Mouse (Mus musculus): ENCODE data around the gene 3100002H09Rik.

The 3100002H09Rik gene

DNA sequence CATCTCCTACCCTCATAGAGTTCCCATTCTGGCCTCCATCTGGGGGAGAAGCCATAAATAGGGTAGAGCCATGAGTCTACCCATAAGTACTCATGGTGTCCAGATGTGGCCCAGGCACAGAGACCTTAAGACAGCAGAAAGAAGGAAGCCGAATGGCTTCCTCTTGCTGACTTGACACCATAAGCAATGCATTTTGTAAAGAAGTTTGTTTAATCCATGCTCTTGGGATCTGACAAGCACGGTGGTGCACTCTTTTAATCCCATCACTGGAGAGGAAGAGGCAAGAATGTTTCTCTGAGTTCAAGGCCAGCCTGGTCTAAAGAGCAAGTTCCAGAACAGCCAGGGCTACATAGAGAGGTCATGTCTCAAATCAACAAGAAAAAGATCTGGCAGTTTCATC lies at the start of gene 3100002H09Rik:
3100002H09Rik (minus strand) TSS at position 101 of the 400 bp plus-strand sequence.
- DNase-seq (ENCODE audit: low read depth in 1 of 2, low spot score in 2 of 2) = no peak

DNA sequence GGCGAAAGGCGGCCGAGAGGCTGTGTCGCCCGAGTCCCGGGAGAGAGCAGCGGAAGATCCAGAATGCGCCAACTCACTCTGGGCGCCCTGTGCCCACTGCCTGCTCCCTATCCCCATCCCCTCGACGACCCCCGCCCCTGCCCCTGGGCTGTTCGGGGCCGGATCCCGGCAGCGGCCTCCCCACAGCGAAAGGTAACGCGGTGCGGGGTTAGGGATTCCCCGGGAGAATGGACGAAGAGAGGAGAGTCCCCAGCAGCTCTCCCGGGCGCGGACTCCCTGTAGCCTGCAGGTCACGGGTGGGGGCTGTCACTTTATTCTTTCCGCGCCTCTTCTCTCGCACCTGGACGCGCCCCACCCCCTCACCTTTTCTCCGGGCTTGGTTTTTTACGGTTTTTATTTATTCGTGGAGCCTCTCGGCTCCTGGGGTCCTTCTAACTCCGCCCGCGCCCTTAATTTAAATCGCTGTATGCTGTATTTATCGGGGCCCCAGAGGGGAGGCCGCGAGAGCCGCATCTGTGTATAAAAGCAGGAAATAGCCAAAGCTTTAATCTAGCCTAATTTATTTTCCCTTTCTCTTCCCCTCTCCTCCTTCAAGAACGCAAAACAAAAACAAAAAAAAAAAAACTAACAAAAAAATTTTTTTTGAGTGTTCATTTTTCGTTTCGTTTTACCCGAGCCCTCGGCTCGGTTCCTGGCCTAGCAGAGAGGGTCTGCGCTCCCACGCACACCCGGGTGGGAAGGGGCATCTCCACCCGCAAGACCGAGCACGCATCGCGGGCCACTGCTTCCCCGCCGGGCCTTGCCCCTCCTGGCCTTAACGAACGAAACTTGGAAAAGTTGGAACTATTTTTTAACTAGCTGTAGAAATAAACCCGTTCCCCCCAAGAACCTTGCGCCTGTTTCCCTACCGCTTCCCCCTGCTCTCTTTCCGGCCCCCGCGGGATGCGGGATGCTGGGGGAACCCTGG lies 48.9 kb upstream of the 3100002H09Rik start:
- no peak for DNase-seq (ENCODE audit: low read depth in 1 of 2, low spot score in 2 of 2)

DNA sequence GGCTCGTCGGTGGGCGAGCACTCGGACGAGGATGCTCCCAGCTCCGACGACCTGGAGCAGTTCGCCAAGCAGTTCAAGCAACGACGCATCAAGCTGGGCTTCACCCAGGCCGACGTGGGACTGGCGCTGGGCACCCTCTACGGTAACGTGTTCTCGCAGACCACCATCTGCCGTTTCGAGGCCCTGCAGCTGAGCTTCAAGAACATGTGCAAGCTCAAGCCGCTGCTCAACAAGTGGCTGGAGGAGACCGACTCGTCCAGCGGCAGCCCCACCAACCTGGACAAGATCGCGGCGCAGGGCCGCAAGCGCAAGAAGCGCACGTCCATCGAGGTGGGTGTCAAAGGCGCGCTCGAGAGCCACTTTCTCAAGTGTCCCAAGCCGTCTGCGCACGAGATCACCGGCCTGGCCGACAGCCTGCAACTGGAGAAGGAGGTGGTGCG lies 47.8 kb upstream of the 3100002H09Rik start:
- DNase-seq (ENCODE audit: low read depth in 1 of 2, low spot score in 2 of 2) = no peak

DNA sequence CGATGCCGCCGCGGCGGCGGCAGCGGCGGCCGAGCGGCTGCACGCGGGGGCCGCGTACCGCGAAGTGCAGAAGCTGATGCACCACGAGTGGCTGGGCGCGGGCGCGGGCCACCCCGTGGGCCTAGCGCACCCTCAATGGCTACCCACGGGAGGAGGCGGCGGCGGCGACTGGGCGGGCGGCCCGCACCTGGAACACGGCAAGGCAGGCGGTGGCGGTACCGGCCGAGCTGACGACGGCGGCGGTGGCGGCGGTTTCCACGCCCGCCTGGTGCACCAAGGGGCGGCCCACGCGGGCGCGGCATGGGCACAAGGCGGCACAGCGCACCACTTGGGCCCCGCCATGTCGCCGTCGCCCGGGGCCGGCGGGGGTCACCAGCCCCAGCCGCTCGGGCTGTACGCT lies 47.2 kb upstream of the 3100002H09Rik start:
- DNase-seq (ENCODE audit: low read depth in 1 of 2, low spot score in 2 of 2) = no peak

DNA sequence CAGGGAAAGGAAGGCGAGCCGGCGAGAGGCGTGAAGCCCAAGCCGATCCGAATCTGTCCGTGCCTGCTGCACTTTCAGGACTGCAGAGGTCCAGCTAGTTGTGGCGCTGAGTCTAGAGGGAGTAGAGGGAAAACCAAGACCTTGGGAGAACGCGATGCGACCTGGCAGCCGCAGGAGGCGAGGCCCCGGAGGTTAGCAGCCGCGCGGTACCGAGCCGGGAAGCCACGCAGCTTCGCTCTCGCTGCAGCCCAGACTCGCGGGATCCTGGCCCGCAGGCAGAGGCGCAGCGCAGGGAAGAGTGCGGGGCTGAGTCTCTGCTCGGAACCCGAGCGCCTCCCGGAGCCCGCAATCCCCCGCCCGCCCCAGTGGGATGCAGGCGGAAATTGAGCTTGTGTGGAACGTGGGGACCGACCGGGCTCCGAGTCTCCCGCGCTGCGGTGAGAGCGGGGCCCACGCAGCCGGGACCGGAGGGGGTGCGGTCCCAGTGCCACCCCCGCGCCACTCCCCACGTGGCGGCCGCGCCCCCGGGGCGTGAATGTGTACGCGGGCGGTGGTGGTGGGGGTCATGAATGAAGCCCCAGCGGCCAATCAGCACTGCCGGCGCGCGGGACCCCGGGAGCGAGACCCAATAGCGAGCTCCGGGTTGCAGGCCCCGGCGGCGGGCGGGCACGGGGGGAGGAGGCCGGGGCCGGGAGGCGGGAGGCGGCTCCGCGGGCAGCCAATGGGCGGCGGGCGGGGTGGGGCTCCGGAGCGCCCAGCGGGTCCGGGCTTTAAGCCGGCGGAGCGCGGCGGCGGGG lies 46.4 kb upstream of the 3100002H09Rik start:
- DNase-seq (ENCODE audit: low read depth in 1 of 2, low spot score in 2 of 2) = no peak

DNA sequence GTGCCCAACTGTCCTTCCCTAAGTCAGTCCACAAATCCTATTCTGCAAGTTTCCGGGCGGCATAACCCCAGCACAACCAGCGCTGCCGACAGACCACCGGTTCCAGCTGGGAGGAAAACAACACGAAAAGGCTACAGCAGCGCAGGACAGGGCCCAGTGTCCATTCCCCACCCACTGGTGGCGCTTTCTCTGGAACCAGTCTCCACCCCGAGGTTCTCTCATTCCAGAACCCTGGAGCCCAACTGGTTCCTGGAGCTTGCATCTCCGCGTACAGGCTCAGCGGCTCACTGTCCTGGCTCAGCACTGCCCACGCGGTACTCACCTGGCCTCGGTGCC lies 45.9 kb upstream of the 3100002H09Rik start, which contains the start of gene Pou3f1:
Pou3f1 (plus strand) TSS at position 290 of the 336 bp plus-strand sequence.
- no peak for DNase-seq (ENCODE audit: low read depth in 1 of 2, low spot score in 2 of 2)

DNA sequence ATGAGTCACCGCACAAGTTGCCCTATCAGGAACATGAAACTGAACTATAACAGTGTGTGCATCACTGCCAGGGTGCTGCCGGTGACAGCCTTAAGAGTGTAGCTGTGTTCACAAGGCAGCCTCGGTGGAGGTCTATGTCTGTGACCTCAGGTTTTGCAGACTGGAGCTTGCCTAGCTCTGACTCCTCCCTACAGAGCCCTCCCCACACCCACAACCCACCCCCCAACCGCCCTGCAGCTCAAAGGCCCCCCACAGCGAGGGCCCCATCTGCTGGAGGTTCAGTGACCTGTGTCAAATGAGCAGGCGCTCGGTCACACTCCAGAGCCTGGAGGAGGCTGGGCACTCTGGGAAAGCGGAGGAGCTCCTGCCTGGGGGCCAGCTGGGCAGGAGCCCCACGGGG lies 42.3 kb upstream of the 3100002H09Rik start:
- no peak for DNase-seq (ENCODE audit: low read depth in 1 of 2, low spot score in 2 of 2)

DNA sequence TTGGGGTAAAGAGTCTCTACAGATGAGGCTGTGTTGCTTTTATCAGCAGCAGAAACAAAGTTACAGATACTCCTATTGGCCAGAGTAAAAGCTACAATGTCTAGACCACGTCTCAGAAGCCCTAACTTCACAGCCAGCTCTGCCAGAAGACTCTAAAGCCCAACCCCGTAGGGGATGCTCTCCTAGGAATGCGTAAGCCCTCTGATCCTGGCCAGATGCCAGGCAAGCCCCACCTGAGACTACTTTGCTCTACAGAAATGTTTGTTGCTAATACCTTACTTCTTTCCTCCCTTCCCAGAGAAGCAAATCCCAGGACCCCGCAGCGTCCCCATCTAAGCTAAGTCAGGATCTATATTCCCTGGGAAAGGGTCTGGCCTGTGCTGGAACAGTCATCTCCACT lies 37.3 kb upstream of the 3100002H09Rik start:
- no peak for DNase-seq (ENCODE audit: low read depth in 1 of 2, low spot score in 2 of 2)

DNA sequence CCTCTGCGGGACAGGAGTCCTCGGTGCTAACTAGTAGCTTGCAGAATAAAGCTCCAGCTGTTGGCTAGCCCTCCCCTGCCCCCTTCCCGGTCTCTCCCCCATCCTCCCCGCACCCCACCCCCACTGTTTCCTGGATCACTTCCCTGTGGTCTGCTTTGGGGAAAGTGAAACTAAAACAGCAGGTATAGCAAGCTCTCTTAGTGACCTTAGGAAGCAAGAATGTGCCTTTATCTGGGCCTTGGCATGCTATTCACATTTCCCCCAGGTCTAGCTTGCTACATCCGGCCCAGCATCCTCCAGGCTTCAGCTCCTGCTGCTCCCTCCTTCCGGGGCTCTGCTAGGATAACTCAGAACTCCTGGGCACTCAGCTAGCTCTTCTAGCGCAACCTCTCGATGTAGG lies 36.0 kb upstream of the 3100002H09Rik start:
- no peak for DNase-seq (ENCODE audit: low read depth in 1 of 2, low spot score in 2 of 2)

DNA sequence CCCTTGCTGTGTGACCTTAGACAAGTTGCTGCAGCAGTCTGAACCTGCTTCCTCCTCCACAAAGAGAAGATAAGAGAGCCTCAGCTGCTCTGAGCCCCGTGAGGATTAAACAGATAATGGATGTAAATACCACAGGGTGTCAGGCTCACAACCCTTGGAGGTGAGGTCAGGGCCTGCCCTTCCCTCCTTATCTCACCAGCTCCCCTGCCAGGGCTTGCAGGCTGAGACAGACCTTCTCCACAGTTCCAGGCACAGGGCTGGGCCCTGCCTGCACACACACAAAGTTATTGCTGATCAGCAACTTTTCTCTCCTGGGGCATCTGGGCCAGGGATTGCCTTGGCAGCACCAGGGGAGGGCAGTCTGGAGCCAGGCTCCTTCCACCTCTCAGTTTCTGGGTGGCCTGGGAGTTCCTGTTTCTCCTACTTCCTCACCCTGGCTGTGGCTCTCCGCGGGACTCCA lies 34.4 kb upstream of the 3100002H09Rik start:
- peak; percentile 10 to 24 for DNase-seq (ENCODE audit: low read depth in 1 of 2, low spot score in 2 of 2)

DNA sequence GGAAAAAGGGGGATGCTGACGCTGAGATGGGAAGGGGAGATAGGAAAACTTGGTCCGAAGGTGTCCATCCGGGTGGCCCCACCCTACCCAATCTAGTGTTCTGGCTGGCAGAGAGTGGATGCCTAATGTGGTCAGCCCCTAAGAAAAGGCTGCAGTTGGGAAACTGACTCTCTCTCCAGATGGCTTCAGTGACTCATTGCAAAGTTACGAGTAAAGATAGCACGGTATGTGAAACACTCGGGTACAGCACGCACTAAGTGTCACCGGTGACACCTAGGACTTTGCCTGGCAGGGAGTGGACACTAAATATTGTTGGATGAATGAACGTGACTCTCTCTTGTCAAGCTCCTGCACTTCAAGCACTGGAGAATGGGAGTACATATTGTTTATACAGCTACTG lies 33.3 kb upstream of the 3100002H09Rik start:
- no peak for DNase-seq (ENCODE audit: low read depth in 1 of 2, low spot score in 2 of 2)

DNA sequence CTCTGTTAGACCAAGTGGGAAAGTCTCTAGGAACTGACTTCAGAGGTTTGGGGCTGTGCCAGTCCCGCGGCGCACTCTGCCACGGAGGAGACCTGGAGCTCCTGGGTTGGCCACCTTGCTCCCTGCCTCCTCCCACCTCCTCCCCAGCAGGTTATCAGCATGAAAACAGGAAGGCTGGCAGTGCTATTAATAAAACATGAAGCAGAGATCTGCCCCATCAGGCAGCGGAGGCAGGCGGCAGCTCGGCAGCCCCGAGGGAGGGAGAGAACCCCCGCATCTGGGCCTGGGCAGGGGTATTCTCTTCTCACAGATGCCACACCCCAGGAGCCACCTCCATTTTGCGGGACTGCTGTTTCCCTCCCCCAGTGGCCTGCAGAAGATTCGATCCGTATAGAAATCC lies 29.1 kb upstream of the 3100002H09Rik start:
- no peak for DNase-seq (ENCODE audit: low read depth in 1 of 2, low spot score in 2 of 2)

DNA sequence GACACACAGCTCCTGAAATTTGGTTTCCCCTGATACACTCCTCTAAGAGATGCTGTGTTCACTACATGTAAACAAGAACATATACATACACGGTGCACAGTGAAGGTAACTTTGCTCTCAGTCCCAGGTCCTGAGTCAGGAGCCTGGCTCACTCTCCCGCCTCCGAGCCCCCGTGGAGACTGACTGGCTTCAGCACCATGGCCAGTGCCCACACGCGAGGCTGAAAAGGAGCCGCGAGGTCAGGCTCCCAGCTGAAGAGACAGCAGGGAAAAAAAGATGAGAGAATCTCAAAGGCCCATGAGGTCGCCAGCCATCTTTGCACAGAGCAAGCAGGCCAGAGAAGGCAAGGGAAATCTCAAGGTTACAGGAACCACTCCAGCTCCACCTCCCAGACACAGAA lies 22.7 kb upstream of the 3100002H09Rik start:
- no peak for DNase-seq (ENCODE audit: low read depth in 1 of 2, low spot score in 2 of 2)

DNA sequence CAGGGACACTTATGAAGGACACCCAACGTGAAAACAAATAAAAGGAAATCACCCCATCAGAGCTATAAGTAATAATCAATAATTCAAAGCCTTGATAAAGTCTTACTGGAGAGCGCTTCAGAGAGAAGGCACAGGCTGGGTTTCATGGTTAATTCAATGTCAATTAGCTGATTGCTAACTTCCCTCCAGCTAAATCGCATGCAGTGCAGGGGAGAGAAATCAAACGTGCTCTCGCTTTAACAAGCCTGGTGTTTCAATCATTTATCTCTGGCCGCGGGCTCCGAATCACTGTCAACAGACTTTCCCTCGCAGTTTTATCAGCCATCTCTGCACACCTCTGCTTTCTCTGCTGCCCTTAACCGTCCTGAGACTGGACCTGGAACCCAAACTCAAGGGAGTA lies 22.3 kb upstream of the 3100002H09Rik start:
- no peak for DNase-seq (ENCODE audit: low read depth in 1 of 2, low spot score in 2 of 2)

DNA sequence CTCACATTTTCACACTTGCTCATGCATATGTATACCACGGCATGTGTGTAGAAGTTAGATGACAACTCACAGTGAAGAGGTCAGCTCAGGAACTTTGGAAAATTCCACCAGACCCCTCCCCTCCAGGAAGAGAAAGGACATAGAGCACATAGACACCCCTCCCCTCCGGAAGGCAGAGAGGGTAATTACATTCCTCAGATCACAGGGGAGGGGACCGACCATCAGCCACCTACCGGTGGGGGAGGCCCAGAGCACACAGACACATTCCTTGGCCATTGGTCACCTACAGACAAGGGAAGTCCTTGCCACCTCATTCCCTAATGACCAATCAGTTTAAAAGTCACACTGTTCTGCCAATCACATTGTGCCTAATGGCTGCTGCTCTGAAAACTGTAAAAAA lies 20.9 kb upstream of the 3100002H09Rik start:
- no peak for DNase-seq (ENCODE audit: low read depth in 1 of 2, low spot score in 2 of 2)

DNA sequence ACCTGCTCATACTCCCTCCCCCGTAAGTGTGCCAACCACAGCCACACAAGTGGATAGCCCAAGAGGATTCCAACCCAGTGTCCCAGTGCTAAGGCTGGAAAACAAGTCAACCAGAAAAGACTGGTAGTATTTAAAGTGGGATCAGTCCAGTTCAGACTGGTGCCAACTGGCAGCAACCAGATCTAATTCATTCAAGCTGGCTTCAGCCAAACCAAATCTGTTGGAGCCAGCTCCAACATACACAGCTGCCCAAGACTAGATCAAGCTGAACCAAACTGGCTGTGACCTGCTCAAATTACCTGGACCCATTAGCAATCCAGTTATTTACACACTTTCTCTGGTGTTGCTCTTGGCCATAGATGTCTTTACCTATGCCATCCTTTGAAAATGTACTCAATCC lies 16.2 kb upstream of the 3100002H09Rik start:
- no peak for DNase-seq (ENCODE audit: low read depth in 1 of 2, low spot score in 2 of 2)

DNA sequence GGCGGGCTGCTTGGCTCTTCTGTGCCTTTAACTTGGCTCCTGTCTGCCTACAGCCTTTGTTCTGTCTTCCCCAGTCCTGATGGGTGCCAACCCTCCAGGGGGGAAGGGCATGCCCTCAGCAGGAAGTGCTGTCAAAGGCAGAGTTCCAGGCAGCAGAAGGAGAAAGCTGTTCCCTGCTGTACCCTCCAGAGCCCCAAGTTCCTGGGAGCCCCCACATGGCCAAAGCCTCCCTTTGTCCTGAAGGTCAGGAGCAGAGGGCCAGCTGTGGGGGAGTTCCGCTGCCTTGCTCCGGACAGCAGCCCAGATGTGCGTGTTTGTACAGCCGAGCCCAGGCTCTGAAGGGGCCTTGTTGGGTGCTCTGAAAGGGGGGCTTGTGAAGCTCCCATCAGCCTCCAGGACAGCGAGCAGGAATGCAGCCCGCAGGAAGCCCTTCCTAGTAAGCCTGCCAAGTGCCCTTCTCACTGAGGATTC lies 13.5 kb upstream of the 3100002H09Rik start:
- DNase-seq (ENCODE audit: low read depth in 1 of 2, low spot score in 2 of 2) = no peak

DNA sequence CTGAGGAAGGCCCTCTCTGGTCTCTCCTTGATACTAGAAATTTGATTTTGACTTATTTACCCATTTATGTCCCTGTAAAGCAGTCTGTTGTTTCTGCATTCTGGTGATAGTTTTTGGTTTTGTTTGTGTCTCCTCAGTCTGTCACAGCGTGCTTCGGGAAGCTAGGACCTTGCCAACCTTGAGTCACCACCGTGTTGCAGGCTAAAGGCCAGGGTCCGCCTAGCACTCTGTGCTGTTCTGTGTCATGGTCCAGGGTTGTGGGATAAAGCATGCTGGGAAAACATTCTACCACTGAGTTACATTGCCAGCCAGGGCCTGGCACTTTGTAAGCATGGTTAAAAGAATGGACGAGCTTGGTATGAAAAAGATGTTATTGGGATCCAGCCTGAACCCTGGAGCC lies 12.0 kb upstream of the 3100002H09Rik start:
- no peak for DNase-seq (ENCODE audit: low read depth in 1 of 2, low spot score in 2 of 2)

DNA sequence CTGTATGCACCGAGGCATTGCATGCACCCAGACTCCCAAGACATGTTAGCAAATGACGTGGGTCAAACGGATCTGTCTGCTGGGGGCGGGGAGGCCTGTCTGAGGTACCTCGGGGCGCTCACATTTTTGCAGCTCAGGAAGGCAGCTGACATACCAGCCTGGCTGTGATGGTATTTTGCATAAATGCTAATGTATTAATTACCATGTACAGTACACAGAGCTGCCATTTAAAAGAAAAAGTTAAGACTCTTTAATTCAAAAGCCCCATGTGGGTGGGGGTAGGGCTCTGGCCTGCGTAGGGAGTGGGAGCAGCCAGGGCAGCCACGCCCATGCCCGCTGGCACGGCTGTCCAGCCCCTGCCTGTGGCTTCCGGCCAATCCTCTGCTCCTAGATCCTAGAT lies 10.8 kb upstream of the 3100002H09Rik start:
- DNase-seq (ENCODE audit: low read depth in 1 of 2, low spot score in 2 of 2) = no peak

DNA sequence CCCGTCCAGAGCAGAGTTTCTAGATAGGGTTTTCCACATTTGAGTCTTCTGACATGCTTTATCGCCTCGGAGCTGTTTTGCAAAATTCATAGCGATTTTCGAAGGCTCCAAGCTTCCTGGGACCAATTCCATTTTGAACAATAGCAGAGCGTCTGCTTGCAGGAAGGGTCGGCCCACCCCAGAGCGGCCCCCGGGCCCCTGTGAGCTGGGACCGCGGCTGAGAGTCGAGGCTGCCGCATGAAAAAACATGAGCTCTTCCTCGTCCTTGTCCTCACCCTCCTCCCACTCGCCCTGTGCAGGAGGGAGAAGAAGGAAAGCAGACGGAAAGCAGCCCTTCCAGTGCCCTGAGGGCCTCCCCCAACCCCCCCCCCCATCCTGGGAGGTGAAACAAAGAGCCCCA lies 8.0 kb upstream of the 3100002H09Rik start:
- no peak for DNase-seq (ENCODE audit: low read depth in 1 of 2, low spot score in 2 of 2)

DNA sequence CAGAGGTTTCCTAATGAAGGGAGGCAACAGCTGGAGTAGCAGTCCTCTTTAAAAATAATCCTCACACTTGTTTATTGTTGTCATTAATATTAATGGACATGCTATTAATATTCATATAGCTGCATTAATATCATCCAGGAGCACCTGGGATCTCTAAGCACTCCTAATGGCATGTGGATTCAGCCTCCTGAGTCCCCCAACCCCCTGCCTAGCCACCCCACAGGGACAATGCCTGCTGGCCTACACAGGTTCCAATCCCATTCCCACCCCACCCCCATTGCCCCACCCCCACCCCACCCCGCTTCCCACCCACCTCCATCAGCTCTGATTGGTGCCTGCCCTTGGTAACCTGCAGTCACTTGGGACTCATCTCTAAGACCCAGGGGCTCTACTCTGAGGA lies 6.0 kb upstream of the 3100002H09Rik start:
- DNase-seq (ENCODE audit: low read depth in 1 of 2, low spot score in 2 of 2) = no peak

DNA sequence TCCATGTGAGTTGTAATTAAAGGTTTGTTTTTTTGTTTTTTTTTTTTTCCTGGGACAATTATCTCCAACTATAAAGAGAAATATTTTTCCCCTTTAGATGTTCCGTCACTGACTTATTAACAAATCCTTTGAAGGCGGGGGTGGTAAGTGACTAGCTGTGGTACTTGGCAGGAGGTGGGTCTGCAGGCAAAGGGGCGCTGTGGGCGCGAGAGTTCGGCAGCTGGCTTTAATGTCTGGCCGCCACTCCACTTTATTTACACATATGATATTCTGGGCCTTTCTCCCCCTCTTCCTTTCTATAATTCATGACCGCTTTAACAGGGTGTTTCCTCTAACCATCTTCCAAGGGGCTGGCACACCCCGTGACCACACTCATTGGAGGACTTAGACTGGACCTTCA lies 5.4 kb upstream of the 3100002H09Rik start:
- DNase-seq (ENCODE audit: low read depth in 1 of 2, low spot score in 2 of 2) = no peak

Measured in monocyte, adult 2 months (primary cell).